Mouse (Mus musculus) heart, postnatal 10 days (tissue): ENCODE measurements around the gene Chrm4. TPM values are rescaled to one million over a fixed set of nuclear protein-coding genes. Genes with fewer than 3 reads are reported as not detected.

Source experiments
- microRNA-seq, 2 experiments: library from miRNA; unstranded; fragments of <30 nt; microRNA quantifications; one replicate each; pipeline ENCODE4 v1.2.0; 2022
- total RNA-seq, 2 experiments: library from RNA; stranded (reverse); gene quantifications; 2 replicates each; pipeline ENCODE4 v1.2.3; 2021

The Chrm4 gene
- total RNA-seq, 2 experiments from 2014 or later: 0.17 TPM; not detected in 1

Small RNA genes lying within 50 kb of the gene (microRNA-seq; reads per million reads assigned to microRNA genes)
- 0 to 0.24 reads per million in 2 experiments for gene Mir6999

Other genes with a start within 250 kb of the Chrm4 start
- 10 to 100 TPM; 37.5 to 39.7 TPM for gene Atg13, start 216.7 kb upstream of the Chrm4 start, total RNA-seq
- gene Harbi1, start 216.4 kb upstream of the Chrm4 start, total RNA-seq: 1 to 10 TPM; 5.2 to 7.8 TPM
- 10 to 100 TPM; 21.9 to 22.7 TPM for gene Ambra1, start 197.1 kb upstream of the Chrm4 start, total RNA-seq
- gene Mdk, start 5.0 kb downstream of the Chrm4 start, total RNA-seq: 10 to 100 TPM; 51.5 to 56.1 TPM
- not detected for gene Gm9821, start 18.5 kb downstream of the Chrm4 start, total RNA-seq
- gene Dgkz, start 48.6 kb downstream of the Chrm4 start, total RNA-seq: 10 to 100 TPM; 64.3 to 85.9 TPM
- 10 to 100 TPM; 15.6 to 16.0 TPM for gene Creb3l1, start 97.3 kb downstream of the Chrm4 start, total RNA-seq
- gene Phf21a, start 165.9 kb downstream of the Chrm4 start, total RNA-seq: 10 to 100 TPM; 31.3 to 42.1 TPM